Mouse (Mus musculus) stomach, postnatal 0 days (tissue): ENCODE measurements around the gene Ugt1a5.

Experiments used
- CTCF ChIP-seq: IDR thresholded peaks from 2 replicates; pipeline ENCODE4 v1.5.1; 2016; ENCODE audit warnings: antibody characterized with exemption, low read depth, mild to moderate bottlenecking, moderate library complexity
- EP300 ChIP-seq: optimal IDR thresholded peaks from 2 replicates; pipeline ENCODE3; 2016; ENCODE audit warnings: antibody characterized with exemption

- no peak for TF ChIP-seq CTCF
- no peak for TF ChIP-seq EP300
Measured at GRCm38 (mm10) chr1:88249596-88249995, 83.8 kb downstream of the Ugt1a5 start.
